8 mouse cellular contexts compared by ENCODE assay signal in the genomic region with DNA sequence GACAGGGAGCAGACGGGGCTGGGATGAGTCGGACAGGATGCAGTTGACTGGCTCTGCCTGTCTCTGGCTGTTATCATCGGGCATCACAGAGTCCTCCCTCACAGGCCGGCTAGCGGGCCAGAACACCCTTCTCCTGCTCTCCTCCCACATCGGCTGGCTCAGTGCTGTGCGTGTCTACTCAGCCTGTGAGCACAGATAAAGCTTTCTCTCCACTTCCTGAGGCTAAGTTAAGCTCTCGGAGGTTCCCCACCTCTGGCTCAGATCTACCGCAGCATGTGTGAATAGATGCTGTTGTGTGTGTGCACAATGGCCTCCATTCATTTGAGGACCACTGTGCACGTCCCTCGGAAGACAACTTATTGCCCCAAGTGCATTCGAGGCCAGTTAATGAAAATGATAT. TPM values are rescaled to one million over a fixed set of nuclear protein-coding genes. Genes with fewer than 3 reads are reported as not detected.
DNase-seq lines count a peak whose midpoint lies in the region; ATAC-seq lines count a peak whose summit lies in the region.

No protein-coding gene starts in this region.

- intact Hi-C loops in heart, postnatal 36 days (cut with DNase I) = no loop called here

- 15% methylated on average over 12 of the region's 12 CpGs for WGBS in heart, embryonic 14.5 days
- 12% methylated on average over 12 of the region's 12 CpGs for WGBS in midbrain, embryonic 15.5 days

- H3K4me2 ChIP-seq in heart, embryonic 14.5 days (ENCODE audit: low read length) = peak overlapping the region; percentile 38
- no peak overlapping the region for H3K4me2 ChIP-seq in midbrain, embryonic 15.5 days

- no peaks in the 10 kb centered on the region for H3K9me3 ChIP-seq in heart, embryonic 14.5 days (ENCODE audit: control insufficient read depth, low read length)
- no peaks in the 10 kb centered on the region for H3K9me3 ChIP-seq in midbrain, embryonic 15.5 days

- DNase-seq in heart, postnatal 36 days = no peak
- peak; percentile 38 for DNase-seq in urinary bladder, postnatal 14 days (ENCODE audit: low spot score)
- DNase-seq in urinary bladder, postnatal 25 days (ENCODE audit: low spot score) = no peak
- DNase-seq in layer of hippocampus, postnatal 14 days (ENCODE audit: low spot score in 2 of 2) = peak; percentile 15 to 47
- DNase-seq in thymus, postnatal 14 days = no peak
- no peak for DNase-seq in urinary bladder, postnatal 36 days (ENCODE audit: low spot score in 2 of 2)

- no peak overlapping the region for H3K4me3 ChIP-seq in heart, embryonic 14.5 days (ENCODE audit: control insufficient read depth in 1 of 2, insufficient read depth in 1 of 2, low read depth in 1 of 2, low read length in 2 of 2)
- H3K4me3 ChIP-seq in midbrain, embryonic 15.5 days = no peak overlapping the region

- H3K27ac ChIP-seq in heart, embryonic 14.5 days (replicated peaks in 1 of 2; ENCODE audit: control insufficient read depth in 1 of 2, insufficient read depth in 1 of 2, low read depth in 2 of 2, low read length in 2 of 2) = peak overlapping the region in 1 of 2 experiments; percentile 25; a peak in 1 of 4 replicates
- H3K27ac ChIP-seq in midbrain, embryonic 15.5 days = no peak overlapping the region

- no peaks in the 10 kb centered on the region for H3K36me3 ChIP-seq in heart, embryonic 14.5 days (ENCODE audit: control insufficient read depth, insufficient read depth, low read length)
- no peaks in the 10 kb centered on the region for H3K36me3 ChIP-seq in midbrain, embryonic 15.5 days (replicated peaks)

- no peak overlapping the region for H3K9ac ChIP-seq in heart, embryonic 14.5 days (ENCODE audit: low read length)
- H3K9ac ChIP-seq in midbrain, embryonic 15.5 days = no peak overlapping the region

- no peaks in the 10 kb centered on the region for H3K27me3 ChIP-seq in heart, embryonic 14.5 days (ENCODE audit: control insufficient read depth, insufficient read depth, low read length)
- H3K27me3 ChIP-seq in midbrain, embryonic 15.5 days (replicated peaks) = no peaks in the 10 kb centered on the region

- H3K4me1 ChIP-seq in heart, embryonic 14.5 days (ENCODE audit: control insufficient read depth in 2 of 2, insufficient read depth in 2 of 2, low read length in 2 of 2) = peaks cover 12 to 24% of the 10 kb centered on the region in 2 experiments
- H3K4me1 ChIP-seq in midbrain, embryonic 15.5 days = no peaks in the 10 kb centered on the region

- peak; percentile 59; the same call in 1 of the 2 replicates for ATAC-seq in heart, embryonic 14.5 days (ENCODE audit: insufficient number of reproducible peaks, insufficient read depth, low FRiP score, low read depth)
- peak; percentile 60; the same call in 1 of the 2 replicates for ATAC-seq in midbrain, embryonic 15.5 days (replicated peaks)

RNA-seq across cellular contexts. Expression of a gene that starts 1.7 kb away (rescaled TPM):
- polyA plus RNA-seq in heart, embryonic 14.5 days (2014; fragmentation: Nextera tagmentation; extraction: Ambion mirVana) = 0.19 and 0.41 TPM in 2 replicates
- not detected for total RNA-seq in heart, postnatal 36 days (2021)
- total RNA-seq in layer of hippocampus, postnatal 14 days (2021) = not detected
- polyA plus RNA-seq in midbrain, embryonic 15.5 days (2015; fragmentation: Nextera tagmentation; extraction: Ambion mirVana) = 0.08 TPM in 1 of 2 replicates, not detected in the other

Comparison
In these comparisons a context has a peak if more than half of its experiments do, and no peak if none do; other contexts are left out.
1. DNase-seq: peak in urinary bladder, postnatal 14 days (single experiment) and layer of hippocampus, postnatal 14 days (2 of 2); none in heart, postnatal 36 days (0 of 2), urinary bladder, postnatal 25 days (single experiment), thymus, postnatal 14 days (single experiment) and urinary bladder, postnatal 36 days (0 of 2).